Mouse (Mus musculus): ENCODE data around the gene Pts. TPM values are rescaled to one million over a fixed set of nuclear protein-coding genes. Genes with fewer than 3 reads are reported as not detected.

The Pts gene
- total RNA-seq (2023), result 10 to 100 TPM; 43.3 to 51.7 TPM

GRCm38 (mm10) chr9:50528293-50528892 is at the start of gene Pts:
Pts (minus strand) TSS chr9:50528724.

GRCm38 (mm10) chr9:50561145-50561917 is 32.8 kb upstream of the Pts start, which contains the start of gene Tex12:
Tex12 (minus strand) TSS chr9:50561325.

GRCm38 (mm10) chr9:50555094-50555446 is 26.5 kb upstream of the Pts start, which contains the start of gene Bco2:
Bco2 (minus strand) TSS chr9:50555181.

GRCm38 (mm10) chr9:50554241-50555093 is 25.9 kb upstream of the Pts start, which contains the start of gene Il18:
Il18 (plus strand) TSS chr9:50554827.

GRCm38 (mm10) chr9:50494311-50494710 is 34.2 kb downstream of the Pts start, which contains the start of gene Plet1:
Plet1 (plus strand) TSS chr9:50494525.

Other genes with a start within 250 kb of the Pts start
- 100 to 1,000 TPM; 685 to 921 TPM for gene Rpl10-ps3, start 183.8 kb downstream of the Pts start, total RNA-seq (2023)
- gene Plet1, start 34.2 kb downstream of the Pts start, total RNA-seq (2023), result not detected
- gene Il18, start 26.1 kb upstream of the Pts start, total RNA-seq (2023), result 1 to 10 TPM; 5.0 to 6.4 TPM
- gene Bco2, start 26.5 kb upstream of the Pts start, total RNA-seq (2023), result 1 to 10 TPM in 1 of 2 experiments, under 1 TPM in 1; 0.97 to 1.2 TPM
- gene Tex12, start 32.6 kb upstream of the Pts start, total RNA-seq (2023), result not detected
- gene Sdhd, start 75.1 kb upstream of the Pts start, total RNA-seq (2023), result 10 to 100 TPM; 80.6 to 81.3 TPM
- gene Timm8b, start 75.2 kb upstream of the Pts start, total RNA-seq (2023), result 10 to 100 TPM; 51.8 to 58.1 TPM
- under 1 TPM in 1 of 2 experiments, not detected in 1; 0.33 TPM for gene Pih1d2, start 88.6 kb upstream of the Pts start, total RNA-seq (2023)
- 10 to 100 TPM; 11.6 to 15.6 TPM for gene Nkapd1, start 88.7 kb upstream of the Pts start, total RNA-seq (2023)
- 10 to 100 TPM; 16.8 to 19.7 TPM for gene Dlat, start 131.1 kb upstream of the Pts start, total RNA-seq (2023)
- not detected for gene Dixdc1, start 210.8 kb upstream of the Pts start, total RNA-seq (2023)
- not detected for gene 2310030G06Rik, start 217.8 kb upstream of the Pts start, total RNA-seq (2023)
- gene Cryab, start 222.6 kb upstream of the Pts start, total RNA-seq (2023), result 1 to 10 TPM; 1.4 to 2.1 TPM
- gene Hspb2, start 223.6 kb upstream of the Pts start, total RNA-seq (2023), result not detected
- gene Fdxacb1, start 239.5 kb upstream of the Pts start, total RNA-seq (2023), result 1 to 10 TPM; 4.1 to 8.1 TPM
- gene Alg9, start 246.3 kb upstream of the Pts start, total RNA-seq (2023), result 10 to 100 TPM; 12.7 to 14.5 TPM
- 1 to 10 TPM; 7.9 to 9.5 TPM for gene 1110032A03Rik, start 246.8 kb upstream of the Pts start, total RNA-seq (2023)

Measured in neutrophil, adult 59 days (primary cell).